Mouse (Mus musculus): Measurements from ENCODE around the gene 2200002D01Rik.
"Not testable (repeated sequence)": the region's sequence is repeated elsewhere in the genome, so short reads cannot be mapped to it uniquely, and the experiment has no call there.

The 2200002D01Rik gene

DNA sequence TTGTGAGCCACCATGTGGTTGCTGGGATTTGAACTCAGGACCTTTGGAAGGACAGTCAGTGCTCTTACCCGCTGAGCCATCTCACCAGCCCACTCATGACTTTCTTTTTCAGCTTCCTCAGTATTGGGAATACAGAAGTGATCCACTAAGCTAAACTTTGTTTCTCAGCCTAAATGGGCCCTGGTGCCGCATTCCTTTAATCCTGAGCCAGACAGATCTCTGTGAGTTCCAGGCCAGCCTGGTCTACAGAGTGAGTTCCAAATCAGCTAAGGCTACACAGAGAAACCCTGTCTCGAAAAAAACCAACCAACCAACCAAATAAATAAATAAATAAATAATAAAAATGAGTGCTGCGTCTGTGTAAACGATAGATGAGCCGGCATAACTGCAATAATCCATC is 10.7 kb downstream of the 2200002D01Rik start:
- DNase-seq (ENCODE audit: low spot score) = not testable (repeated sequence)

DNA sequence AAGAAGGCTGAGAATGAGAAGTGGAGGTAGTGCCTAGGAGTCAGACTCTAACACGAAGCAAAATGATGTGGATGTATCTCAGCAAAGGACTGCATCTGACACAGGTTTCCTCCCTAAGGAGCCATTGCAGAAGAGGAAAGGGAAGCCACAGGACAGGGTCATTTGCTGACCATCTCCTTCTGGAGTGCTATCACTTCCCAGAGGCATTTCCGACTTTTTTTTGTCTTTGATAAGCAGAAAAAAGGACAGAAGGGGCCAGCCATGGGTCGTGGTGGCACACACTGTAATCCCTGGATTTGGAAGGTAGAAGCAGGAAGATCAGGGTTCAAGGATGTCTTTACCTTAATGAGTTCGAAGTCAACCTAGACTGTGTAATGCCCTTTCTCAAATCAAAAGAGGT is 11.7 kb downstream of the 2200002D01Rik start:
- no peak for DNase-seq (ENCODE audit: low spot score)

DNA sequence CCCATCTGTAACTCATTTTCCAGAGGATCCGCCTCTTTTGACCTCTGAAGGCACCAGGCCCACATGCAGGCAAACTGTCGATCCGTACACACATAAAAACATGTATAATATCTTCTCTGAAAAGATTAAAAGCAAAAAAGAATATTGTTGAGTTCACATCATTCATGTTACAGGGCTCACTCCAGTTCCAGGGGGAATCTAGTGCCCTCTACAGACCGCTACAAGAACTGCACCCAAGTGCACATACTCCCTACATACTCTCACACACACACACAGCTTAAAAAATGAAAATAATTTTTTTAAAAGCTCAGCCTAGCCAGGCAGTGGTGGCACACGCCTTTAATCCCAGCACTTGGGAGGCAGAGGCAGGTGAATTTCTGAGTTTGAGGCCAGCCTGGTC is 13.6 kb downstream of the 2200002D01Rik start:
- no peak for DNase-seq (ENCODE audit: low spot score)

DNA sequence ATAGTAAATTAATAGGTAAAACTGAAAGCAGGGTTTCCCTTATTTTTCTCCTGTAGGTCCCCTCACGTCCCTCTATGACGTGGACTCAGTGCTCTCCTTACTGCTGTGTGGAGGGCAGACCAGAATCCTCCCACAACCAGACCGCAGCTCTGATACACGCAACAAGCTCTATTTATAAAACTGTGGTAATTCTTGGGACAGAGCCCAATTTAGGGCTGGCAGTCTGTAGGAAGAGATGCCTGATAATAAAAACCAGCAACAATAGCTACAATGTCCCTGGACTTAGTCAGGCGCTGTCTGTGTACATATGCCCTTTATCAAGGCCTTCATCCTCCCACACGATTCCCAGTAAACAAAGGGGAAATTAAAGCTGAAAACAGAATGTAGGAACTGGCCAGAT is 14.5 kb downstream of the 2200002D01Rik start:
- peak; percentile 40 for DNase-seq (ENCODE audit: low spot score)

DNA sequence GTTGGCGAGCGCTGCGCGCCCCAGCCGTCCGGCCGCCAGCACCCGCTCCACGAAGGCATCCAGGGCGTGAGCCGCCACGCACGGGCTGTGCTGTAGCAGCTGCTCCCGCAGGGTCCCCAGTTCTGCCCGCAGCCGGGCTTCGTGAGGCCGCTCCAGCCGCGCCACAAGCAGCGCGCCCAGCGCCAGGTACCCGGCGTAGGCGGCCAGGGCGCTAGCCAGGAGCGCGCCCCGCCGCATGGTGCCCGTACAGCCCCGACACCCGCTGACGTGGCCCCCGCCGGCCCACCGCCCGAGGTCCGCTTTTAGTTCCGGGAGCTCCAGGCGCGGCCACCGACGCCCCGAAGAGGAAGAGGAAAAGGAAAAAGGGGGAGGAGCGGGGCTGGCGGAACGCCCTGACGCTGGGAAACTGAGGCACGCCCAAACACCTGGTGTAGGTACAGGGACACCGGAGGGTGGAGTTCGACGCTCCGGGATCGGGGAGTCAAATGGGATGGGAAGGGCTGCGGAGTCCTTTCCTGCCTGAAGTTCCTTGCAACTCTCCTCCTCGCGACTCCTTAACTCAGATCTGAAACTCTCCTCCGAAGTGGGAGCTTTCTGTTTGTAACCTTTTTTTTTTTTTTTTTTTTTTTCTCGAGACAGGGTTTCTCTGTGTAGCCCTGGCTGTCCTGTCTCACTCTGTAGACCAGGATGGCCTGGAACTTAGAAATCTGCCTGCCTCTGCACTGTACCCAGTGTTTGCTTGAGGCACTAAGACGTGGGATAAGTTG is 15.8 kb downstream of the 2200002D01Rik start, which contains the start of gene Kcnk6:
Kcnk6 (minus strand) TSS at position 269 of the 767 bp plus-strand sequence.
- DNase-seq (ENCODE audit: low spot score) = no peak

DNA sequence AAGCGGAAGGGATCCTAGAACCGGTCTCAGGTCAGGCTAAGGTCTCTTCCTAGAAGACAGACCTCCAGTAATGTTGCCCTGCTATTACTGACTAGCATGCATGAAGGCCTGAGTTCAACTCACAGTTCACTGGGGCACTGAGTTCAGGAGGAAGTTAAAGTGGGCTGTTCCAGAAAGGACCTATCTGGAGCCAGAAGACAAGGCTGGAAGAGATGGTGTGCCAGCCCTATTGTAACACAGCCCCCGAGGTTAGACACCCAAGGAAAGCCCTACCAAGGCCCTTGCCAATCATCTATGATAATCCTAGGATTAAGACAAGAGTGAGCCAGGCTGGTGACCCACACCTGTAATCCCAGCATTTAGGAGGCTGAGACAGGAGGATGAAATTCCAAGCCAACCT is 16.7 kb downstream of the 2200002D01Rik start:
- DNase-seq (ENCODE audit: low spot score) = no peak

DNA sequence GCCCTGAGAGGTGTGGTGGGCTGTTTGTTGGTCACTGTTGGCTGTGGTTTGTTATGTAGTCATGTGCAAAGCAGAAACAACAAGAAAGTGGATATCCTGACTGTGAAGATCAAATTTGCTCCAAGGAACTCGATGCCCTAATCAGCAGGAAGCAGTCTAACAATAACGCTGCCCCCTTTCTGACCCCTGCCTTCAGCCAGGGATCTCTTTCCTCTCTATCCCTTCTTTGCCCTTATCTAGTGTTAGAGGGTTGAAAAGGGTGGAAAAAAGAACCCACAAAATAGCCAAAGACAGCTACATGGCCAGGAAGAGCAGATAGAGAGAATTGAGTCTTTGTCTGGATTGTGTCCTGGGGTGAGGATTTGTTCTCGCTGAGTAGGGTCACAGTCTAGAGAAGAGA is 17.7 kb downstream of the 2200002D01Rik start:
- DNase-seq (ENCODE audit: low spot score) = no peak

DNA sequence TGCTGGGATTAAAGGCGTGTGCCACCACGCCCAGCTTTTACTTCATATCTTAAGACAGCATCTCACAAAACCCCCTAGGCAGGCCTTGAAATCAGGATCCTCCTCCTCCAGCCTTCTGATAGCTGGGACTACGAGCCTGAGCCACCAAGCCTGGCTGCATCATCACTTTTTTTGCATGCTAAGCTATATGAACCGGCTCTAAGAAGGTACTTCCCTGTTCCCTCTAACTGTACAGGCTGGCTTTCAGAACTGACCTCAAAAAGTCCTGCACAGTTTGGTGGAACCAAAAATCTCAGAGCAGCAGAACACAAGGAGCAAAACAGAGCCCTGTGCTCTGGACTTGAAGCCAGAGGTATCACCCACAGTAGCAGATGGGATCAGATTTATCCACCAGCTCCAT is 20.1 kb downstream of the 2200002D01Rik start:
- no peak for DNase-seq (ENCODE audit: low spot score)

DNA sequence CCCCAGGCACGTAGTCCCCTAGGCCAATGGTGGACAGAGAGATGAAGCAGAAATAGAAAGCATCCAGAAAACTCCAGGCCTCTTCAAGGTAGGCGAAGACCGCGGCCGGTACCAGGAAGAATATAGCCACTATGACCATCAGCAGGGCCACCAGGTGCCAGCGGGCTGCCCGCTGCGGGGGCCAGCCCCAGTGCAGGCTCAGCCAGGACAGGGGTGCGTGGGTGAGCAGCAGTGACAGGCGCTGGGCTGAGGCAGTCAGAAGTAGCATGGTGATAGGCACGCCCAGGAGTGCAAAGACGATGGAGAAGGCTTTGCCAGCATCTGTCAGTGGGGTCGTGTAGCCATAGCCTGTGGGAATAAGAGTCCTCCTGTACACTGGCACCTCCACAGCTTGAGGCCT is 22.7 kb downstream of the 2200002D01Rik start:
- no peak for DNase-seq (ENCODE audit: low spot score)

DNA sequence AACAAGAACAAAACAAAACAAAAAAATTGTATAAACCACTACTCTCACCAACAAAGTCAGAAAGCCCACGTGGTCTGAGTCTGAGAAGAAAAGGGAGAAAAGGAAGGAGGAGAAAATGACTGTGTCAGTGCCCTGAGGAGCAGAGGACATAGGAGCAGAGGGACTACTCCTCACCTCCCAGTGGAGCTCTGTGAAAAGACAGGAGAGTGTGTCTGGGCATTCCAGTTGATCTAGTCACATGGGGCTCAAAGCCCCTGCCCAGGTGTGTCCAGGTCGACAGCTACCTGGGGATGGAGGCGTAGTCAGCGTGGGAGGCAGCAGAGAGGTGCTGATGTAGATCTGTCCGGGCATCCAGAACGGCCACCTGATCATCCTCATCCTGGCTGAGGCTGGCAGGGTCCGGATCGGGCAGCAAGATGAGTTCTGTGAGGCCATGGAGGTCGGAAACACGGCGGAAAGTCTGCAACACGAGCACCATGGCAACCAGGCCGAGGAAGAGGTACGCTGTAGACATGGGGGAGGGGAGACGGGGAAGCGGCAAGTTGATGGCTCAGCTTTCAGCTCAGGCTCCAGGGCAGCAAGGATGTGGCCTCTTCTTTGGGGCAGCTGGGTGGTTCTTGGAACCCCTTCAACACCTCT is 23.4 kb downstream of the 2200002D01Rik start:
- no peak for DNase-seq (ENCODE audit: low spot score)

DNA sequence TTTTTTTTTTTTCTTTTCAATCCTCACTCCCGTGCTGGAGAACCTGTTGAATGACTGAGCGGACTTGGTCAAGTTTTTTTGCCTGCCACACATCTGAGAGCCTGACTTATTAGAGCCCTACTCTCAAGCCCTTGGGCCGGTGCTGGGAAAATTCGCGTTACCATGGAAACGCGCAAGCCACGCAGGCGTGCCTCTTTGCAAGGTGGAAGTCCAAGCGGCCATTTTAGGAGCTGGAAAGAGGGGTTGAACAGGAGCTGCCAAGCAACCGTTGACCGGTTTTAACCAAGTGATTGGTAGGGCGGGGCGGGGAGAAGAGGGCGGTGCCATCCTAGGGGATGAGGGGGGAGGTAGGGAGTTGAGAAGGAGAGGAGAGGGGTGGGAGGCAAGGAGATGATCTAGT is 33.4 kb downstream of the 2200002D01Rik start:
- no peak for DNase-seq (ENCODE audit: low spot score)

DNA sequence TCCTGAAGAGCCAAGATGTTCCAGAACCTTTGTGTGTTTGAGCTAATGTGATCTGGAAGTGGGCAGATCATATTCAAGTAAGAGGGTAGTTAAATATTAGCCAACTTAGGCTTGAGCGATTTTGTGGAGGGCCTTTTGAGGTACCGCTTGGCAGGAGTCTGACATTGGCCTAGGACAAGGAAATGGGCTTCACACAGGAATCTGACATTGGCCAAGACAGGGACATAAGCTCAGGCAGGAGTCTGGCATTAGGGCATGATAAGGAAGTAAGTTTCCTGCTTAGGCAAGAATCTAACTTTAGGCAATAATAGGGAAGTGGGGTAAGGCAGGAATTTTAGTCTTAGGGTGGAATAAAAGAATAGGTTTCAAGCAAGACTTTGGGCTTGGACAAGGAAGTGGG is 34.0 kb downstream of the 2200002D01Rik start:
- no peak for DNase-seq (ENCODE audit: low spot score)

DNA sequence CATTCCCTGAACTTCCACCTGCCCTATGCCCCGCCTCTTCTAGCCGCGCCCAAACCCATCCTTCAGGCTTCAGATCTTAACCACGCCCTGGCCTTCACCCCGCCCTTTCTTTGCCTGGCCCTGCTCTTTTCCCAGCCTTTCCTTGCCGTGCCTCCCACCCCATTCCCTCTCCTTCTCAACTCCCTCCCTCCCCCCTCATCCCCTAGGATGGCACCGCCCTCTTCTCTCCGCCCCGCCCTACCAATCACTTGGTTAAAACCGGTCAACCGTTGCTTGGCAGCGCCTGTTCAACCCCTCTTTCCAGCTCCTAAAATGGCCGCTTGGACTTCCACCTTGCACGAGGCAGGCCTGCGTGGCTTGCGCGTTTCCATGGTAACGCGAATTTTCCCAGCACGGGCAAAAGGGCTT is 34.6 kb downstream of the 2200002D01Rik start, which contains the start of gene Catsperg1:
Catsperg1 (minus strand) TSS at position 361 of the 408 bp plus-strand sequence.
- no peak for DNase-seq (ENCODE audit: low spot score)

DNA sequence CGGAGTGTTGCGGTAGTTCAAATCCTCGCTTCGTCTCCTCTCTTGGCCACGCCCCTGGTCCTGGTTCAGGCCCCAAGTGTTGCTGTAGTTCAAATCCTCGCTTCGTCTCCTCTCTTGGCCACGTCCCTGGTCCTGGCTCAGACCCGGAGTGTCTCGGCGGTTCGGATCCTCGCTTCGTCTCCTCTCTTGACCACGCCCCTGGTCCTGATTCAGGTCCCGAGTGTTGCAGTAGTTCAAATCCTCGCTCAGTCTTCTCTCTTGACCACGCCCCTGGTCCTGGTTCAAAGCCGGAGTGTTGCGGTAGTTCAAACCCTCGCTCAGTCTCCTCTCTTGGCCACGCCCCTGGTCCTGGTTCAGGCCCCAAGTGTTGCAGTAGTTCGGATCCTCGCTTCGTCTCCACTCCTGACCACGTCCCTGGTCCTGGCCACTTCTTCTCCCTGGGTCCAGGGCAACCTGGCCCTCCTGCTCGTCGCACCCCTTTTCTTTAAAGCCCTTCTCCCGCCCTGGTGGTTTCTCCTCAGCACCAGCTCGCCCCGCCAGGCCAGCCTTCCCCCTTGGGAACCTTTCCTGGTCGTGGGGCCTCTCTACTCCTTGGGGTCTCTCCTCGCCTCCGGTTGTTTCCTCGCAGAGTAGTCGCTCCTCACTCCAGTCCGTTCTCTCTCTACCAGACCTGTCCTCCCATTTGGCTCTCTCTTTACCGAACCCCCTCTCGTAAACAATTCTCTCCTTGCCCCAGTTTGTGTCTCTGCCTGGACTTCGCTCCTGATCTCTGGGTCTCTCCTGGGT is 35.3 kb downstream of the 2200002D01Rik start:
- not testable (repeated sequence) for DNase-seq (ENCODE audit: low spot score)

DNA sequence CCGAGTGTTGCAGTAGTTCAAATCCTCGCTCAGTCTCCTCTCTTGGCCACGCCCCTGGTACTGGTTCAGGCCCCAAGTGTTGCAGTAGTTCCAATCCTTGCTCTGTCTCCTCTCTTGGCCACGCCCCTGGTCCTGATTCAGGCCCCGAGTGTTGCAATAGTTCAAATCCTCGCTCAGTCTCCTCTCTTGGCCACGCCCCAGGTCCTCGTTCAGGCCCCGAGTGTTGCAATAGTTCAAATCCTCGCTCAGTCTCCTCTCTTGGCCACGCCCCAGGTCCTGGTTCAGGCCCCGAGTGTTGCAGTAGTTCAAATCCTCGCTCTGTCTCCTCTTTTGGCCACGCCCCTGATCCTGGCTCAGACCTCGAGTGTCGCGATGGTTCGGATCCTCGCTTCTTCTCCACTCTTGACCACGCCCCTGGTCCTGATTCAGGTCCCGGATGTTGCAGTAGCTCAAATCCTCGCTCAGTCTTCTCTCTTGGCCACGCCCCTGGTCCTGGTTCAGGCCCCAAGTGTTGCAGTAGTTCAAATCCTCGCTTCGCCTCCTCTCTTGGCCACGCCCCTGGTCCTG is 36.0 kb downstream of the 2200002D01Rik start:
- no peak for DNase-seq (ENCODE audit: low spot score)

DNA sequence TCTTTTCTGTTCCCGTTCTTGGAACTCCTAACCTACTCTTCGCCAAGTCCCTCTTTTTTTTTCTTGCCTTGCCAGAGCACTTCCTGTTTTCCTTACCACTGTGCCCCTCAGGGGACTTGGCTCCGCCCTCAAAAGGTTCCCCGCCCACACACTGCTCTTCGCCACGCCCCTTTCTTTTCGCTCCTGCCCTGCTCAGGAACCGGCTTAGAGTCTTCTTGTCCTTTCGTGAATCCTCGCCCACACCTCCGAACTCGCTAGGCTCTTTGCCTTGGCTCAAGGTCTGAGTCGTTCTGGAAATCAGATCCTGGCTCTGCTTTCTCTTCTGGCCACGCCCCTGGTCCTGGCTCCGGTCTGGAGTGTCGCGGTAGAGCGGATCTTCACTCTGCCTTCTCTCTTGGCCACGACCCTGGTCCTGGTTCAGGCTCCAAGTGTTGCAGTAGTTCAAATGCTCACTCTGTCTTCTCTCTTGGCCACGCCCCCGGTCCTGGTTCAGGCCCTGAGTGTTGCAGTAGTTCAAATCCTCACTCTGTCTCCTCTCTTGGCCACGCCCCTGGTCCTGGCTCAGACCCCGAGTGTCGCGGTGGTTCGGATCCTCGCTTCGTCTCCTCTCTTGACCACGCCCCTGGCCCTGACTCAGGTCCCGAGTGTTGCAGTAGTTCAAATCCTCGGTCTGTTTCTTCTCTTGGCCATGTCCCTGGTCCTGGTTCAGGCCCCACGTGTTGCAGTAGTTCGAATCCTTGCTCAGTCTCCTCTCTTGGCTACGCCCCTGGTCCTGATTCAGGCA is 36.7 kb downstream of the 2200002D01Rik start:
- DNase-seq (ENCODE audit: low spot score) = peak; percentile 90

DNA sequence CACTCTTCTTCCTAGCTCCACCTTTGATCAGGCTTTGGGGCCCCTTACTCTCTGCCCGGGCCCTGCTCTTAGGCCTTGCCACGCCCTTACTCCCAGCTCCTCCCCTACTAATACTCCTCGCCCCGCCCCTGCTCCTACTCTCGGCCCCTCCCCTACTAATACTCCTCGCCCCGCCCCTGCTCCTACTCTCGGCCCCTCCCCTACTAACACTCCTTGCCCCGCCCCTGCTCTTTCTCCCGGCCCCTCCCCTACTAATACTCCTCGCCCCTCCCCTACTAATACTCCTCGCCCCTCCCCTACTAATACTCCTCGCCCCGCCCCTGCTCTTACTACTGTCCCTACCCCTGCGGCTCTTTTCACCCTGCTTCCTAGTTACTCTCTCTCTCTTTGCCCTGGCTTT is 37.3 kb downstream of the 2200002D01Rik start:
- not testable (repeated sequence) for DNase-seq (ENCODE audit: low spot score)

DNA sequence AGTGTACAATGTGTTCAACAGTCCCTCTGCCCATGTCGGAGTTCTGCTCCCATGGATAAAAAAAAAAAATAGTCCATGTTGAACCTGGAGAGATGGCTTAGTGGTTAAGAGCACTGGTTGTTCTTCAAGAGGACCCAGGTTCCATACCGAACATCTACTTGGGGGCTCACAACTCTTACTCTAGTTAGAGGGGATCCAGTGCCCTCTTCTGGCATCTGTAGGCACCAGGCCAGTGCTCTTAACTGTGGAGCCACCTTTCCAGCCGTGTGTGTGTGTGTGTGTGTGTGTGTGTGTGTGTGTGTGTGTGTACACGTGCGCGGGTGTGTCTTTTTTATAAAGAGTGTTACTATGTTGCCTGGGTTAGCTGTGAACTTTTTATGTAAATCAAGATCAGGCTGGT is 45.7 kb downstream of the 2200002D01Rik start:
- no peak for DNase-seq (ENCODE audit: low spot score)

Measured in ovary, adult 18-20 months (tissue).